Comparison of ENCODE assay signal across 8 mouse cellular contexts in the genomic region with DNA sequence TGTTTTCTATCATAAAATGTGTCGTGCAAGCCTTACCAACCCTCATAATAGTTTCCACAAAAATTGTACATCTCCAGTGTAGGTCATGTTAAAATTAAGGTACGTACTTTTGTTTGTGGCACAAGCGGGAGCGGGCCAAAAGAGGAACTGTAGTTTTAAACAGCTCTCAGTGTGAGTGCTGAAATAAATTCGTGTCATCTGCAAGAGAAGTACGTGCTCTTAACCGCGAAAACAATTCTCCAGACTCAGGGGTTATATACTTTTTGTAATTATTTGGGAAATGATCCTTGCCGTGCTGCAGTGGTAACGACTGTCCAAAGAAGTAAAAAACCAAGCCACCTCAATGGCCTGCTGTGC. TPM values are rescaled to one million over a fixed set of nuclear protein-coding genes. Genes with fewer than 3 reads are reported as not detected.
DNase-seq lines count a peak whose midpoint lies in the region; ATAC-seq and TF ChIP-seq lines count a peak whose summit lies in the region.

No protein-coding gene starts in this region.

- H3K9ac ChIP-seq in heart, embryonic 11.5 days (ENCODE audit: low read depth, low read length), result peak overlapping the region; percentile 80
- H3K9ac ChIP-seq in ES-E14 (ENCODE audit: insufficient read depth, low read depth, low read length, poor library complexity, severe bottlenecking), result peak overlapping the region; percentile 75

- in situ Hi-C loops in ES-E14 (cut with MboI; ENCODE audit: low sequenced_read_pairs in 2 of 2, unreplicated experiment in 2 of 2), result no loop called here

- peaks cover 4% of the 10 kb centered on the region for H3K36me3 ChIP-seq in heart, embryonic 11.5 days (ENCODE audit: control insufficient read depth, insufficient read depth, low read length)
- no peaks in the 10 kb centered on the region; the same call in 1 of the 2 replicates for H3K36me3 ChIP-seq in ES-E14 (ENCODE audit: control insufficient read depth, insufficient read depth, low read length, poor library complexity, severe bottlenecking)

- peak overlapping the region; percentile 69 for H3K4me2 ChIP-seq in heart, embryonic 11.5 days

- no peaks in the 10 kb centered on the region for H3K9me3 ChIP-seq in heart, embryonic 11.5 days (replicated peaks; ENCODE audit: control insufficient read depth, low read length)
- H3K9me3 ChIP-seq in ES-E14 (ENCODE audit: control insufficient read depth, insufficient read depth, low read depth, low read length), result no peaks in the 10 kb centered on the region

- 24% methylated on average over 10 of the region's 10 CpGs for WGBS in heart, embryonic 11.5 days (ENCODE audit: insufficient replicate concordance)

- no peak for DNase-seq in heart, adult 9 months (ENCODE audit: low spot score in 2 of 2)
- no peak for DNase-seq in ES-E14 (ENCODE audit: low read depth, low spot score)
- DNase-seq in left cerebral cortex, adult 11 months (ENCODE audit: low spot score), result no peak
- DNase-seq in urinary bladder, postnatal 25 days (ENCODE audit: low spot score), result no peak
- no peak for DNase-seq in thymus, postnatal 36 days

- H3K4me3 ChIP-seq in heart, embryonic 11.5 days (ENCODE audit: low read depth, low read length), result peak overlapping the region; percentile 55
- H3K4me3 ChIP-seq in ES-E14 (ENCODE audit: insufficient read depth in 1 of 2, low read depth in 1 of 2, low read length in 2 of 2, poor library complexity in 1 of 2, severe bottlenecking in 1 of 2), result peak overlapping the region; percentile 73 to 93

- H3K27me3 ChIP-seq in heart, embryonic 11.5 days (ENCODE audit: control insufficient read depth, insufficient read depth, low read length), result no peaks in the 10 kb centered on the region

- no peak overlapping the region for H3K27ac ChIP-seq in heart, embryonic 11.5 days (ENCODE audit: low read depth, low read length)
- H3K27ac ChIP-seq in ES-E14 (ENCODE audit: insufficient read depth, low read depth, low read length, poor library complexity, severe bottlenecking), result no peak overlapping the region

- no peaks in the 10 kb centered on the region for H3K4me1 ChIP-seq in heart, embryonic 11.5 days (ENCODE audit: control insufficient read depth, insufficient read depth, low read length)
- no peaks in the 10 kb centered on the region for H3K4me1 ChIP-seq in ES-E14 (ENCODE audit: control insufficient read depth in 2 of 2, insufficient read depth in 2 of 2, low read length in 2 of 2, poor library complexity in 1 of 2)

- peak; percentile 12; the same call in 1 of the 2 replicates for ATAC-seq in heart, embryonic 11.5 days (replicated peaks; ENCODE audit: insufficient number of reproducible peaks, low FRiP score, low TSS enrichment)
- peak; percentile 57 for ATAC-seq in granulocyte monocyte progenitor cell, adult 5-6 weeks (replicated peaks; ENCODE audit: poor library complexity, severe bottlenecking)
- peak; percentile 59 for ATAC-seq in megakaryocyte, adult 5-6 weeks (ENCODE audit: poor library complexity, severe bottlenecking)

TF ChIP-seq in ES-E14, 5 proteins besides CTCF, POLR2A, EP300 and RAD21:
- no peak for TF ChIP-seq MAFK (IDR thresholded peaks at IDR 0.05; ENCODE audit: insufficient read depth, low read depth, low read length)
- no peak for TF ChIP-seq ZNF384 (IDR thresholded peaks at IDR 0.05; ENCODE audit: low read depth, low read length)
- no peak for TF ChIP-seq ZC3H11A (IDR thresholded peaks at IDR 0.05; ENCODE audit: borderline replicate concordance, low read depth, low read length)
- TF ChIP-seq HCFC1 (IDR thresholded peaks at IDR 0.05; ENCODE audit: borderline replicate concordance, insufficient read depth, low read length), result no peak
TF ChIP-seq in ES-E14: peak in this region for 0.

RNA-seq across cellular contexts. Expression of a gene that starts 0.5 kb away (rescaled TPM):
- 29.1 and 32.8 TPM in 2 replicates for polyA plus RNA-seq in heart, embryonic 11.5 days (2014; fragmentation: Nextera tagmentation; extraction: Ambion mirVana)
- total RNA-seq in ES-E14 (2012; rRNA removed), result 8.2 and 12.4 TPM in 2 replicates
- 34.5 and 53.7 TPM in 2 replicates for total RNA-seq in granulocyte monocyte progenitor cell, adult 5-6 weeks (2014; fragmentation: Nextera tagmentation)
- 21.1 and 46.2 TPM in 2 replicates for total RNA-seq in granulocyte monocyte progenitor cell, adult 5-6 weeks (2017)
- total RNA-seq in megakaryocyte, adult 5-6 weeks (2015), result 27.6 and 32.4 TPM in 2 replicates
- total RNA-seq in megakaryocyte, adult 5-6 weeks (2017), result 33.0 and 40.1 TPM in 2 replicates

RNA-seq across cellular contexts. Expression of a gene that starts 11.9 kb away (rescaled TPM):
- polyA plus RNA-seq in heart, embryonic 11.5 days (2014; fragmentation: Nextera tagmentation; extraction: Ambion mirVana), result 32.3 and 33.5 TPM in 2 replicates
- total RNA-seq in ES-E14 (2012; rRNA removed), result 24.3 and 30.0 TPM in 2 replicates
- total RNA-seq in granulocyte monocyte progenitor cell, adult 5-6 weeks (2014; fragmentation: Nextera tagmentation), result 26.6 and 36.1 TPM in 2 replicates
- 59.9 and 69.5 TPM in 2 replicates for total RNA-seq in granulocyte monocyte progenitor cell, adult 5-6 weeks (2017)
- 11.4 and 14.3 TPM in 2 replicates for total RNA-seq in megakaryocyte, adult 5-6 weeks (2015)
- total RNA-seq in megakaryocyte, adult 5-6 weeks (2017), result 35.4 and 35.9 TPM in 2 replicates

RNA-seq across cellular contexts. Expression of a gene that starts 33.4 kb away (rescaled TPM):
- polyA plus RNA-seq in heart, embryonic 11.5 days (2014; fragmentation: Nextera tagmentation; extraction: Ambion mirVana), result 0.07 and 0.17 TPM in 2 replicates
- 0.58 and 0.67 TPM in 2 replicates for total RNA-seq in ES-E14 (2012; rRNA removed)
- total RNA-seq in granulocyte monocyte progenitor cell, adult 5-6 weeks (2014; fragmentation: Nextera tagmentation), result 1.2 TPM in 1 of 2 replicates, not detected in the other
- 0.47 TPM in 1 of 2 replicates, not detected in the other for total RNA-seq in granulocyte monocyte progenitor cell, adult 5-6 weeks (2017)
- 0.41 and 0.49 TPM in 2 replicates for total RNA-seq in megakaryocyte, adult 5-6 weeks (2015)
- 0.04 TPM in 1 of 2 replicates, not detected in the other for total RNA-seq in megakaryocyte, adult 5-6 weeks (2017)

RNA-seq across cellular contexts. Expression of a gene that starts 33.6 kb away (rescaled TPM):
- 813 and 895 TPM in 2 replicates for polyA plus RNA-seq in heart, embryonic 11.5 days (2014; fragmentation: Nextera tagmentation; extraction: Ambion mirVana)
- total RNA-seq in ES-E14 (2012; rRNA removed), result 953 and 1,218 TPM in 2 replicates
- 4,428 and 5,155 TPM in 2 replicates for total RNA-seq in granulocyte monocyte progenitor cell, adult 5-6 weeks (2014; fragmentation: Nextera tagmentation)
- total RNA-seq in granulocyte monocyte progenitor cell, adult 5-6 weeks (2017), result 1,402 and 1,539 TPM in 2 replicates
- 1,480 and 1,646 TPM in 2 replicates for total RNA-seq in megakaryocyte, adult 5-6 weeks (2015)
- 732 and 809 TPM in 2 replicates for total RNA-seq in megakaryocyte, adult 5-6 weeks (2017)
